Mouse (Mus musculus): ENCODE results near the gene Gps1. TPM values are rescaled to one million over a fixed set of nuclear protein-coding genes. Genes with fewer than 3 reads are reported as not detected.
"Not testable (repeated sequence)": the region's sequence is repeated elsewhere in the genome, so short reads cannot be mapped to it uniquely, and the experiment has no call there.

Gps1 gene
- polyA plus RNA-seq, 2 experiments = 65.2 to 76.5 TPM

- ATAC-seq (ENCODE audit: insufficient read depth) (no peak), DNase-seq (ENCODE audit: low read depth in 3 of 3, low spot score in 3 of 3) (no peak)
- Histone ChIP-seq H3K4me1 (replicated peaks; ENCODE audit: control insufficient read depth in 2 of 2, insufficient read depth in 2 of 2, low read length in 1 of 2) (peaks cover 3 to 10% of the 10 kb centered on the region in 2 experiments; a peak in 2 of 4 replicates), H3K9ac (replicated peaks) (no peak overlapping the region), H3K4me3 (ENCODE audit: insufficient read depth in 1 of 2, low read depth in 2 of 2, low read length in 2 of 2) (no peak overlapping the region), H3K27me3 (ENCODE audit: control insufficient read depth, insufficient read depth, low read length) (no peaks in the 10 kb centered on the region), H3K9me3 (ENCODE audit: control insufficient read depth, low read length) (no peaks in the 10 kb centered on the region), H3K4me2 (ENCODE audit: low read depth) (no peak overlapping the region), H3K27ac (no peak overlapping the region), H3K36me3 (replicated peaks; ENCODE audit: control insufficient read depth, insufficient read depth, low read depth) (no peaks in the 10 kb centered on the region)
- TF ChIP-seq EP300 (IDR thresholded peaks at IDR 0.05; ENCODE audit: low read depth) (no peak), CTCF (IDR thresholded peaks at IDR 0.05; ENCODE audit: low read depth) (no peak)
- WGBS (ENCODE audit: insufficient replicate concordance) = 71% methylated on average over 3 of the region's 3 CpGs
Measured at GRCm38 (mm10) chr11:120831659-120832440, 47.8 kb downstream of the Gps1 start.

DNA sequence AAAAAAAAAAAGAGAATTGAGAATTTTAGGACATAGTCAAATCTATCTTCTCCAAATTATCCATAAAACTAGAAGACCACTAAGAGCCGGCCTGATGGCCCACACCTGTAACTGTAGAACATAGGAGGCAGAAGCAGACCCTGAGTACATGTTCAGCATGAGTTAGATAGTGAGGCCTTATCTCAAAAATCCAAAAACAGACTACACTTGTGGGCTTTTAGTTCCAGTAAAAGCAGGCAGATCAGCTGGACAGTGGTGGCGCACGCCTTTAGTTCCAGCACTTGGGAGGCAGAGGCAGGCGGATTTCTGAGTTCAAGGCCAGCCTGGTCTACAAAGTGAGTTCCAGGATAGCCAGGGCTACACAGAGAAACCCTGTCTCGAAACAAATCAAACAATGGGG, 48.9 kb downstream of the Gps1 start:
- peak; percentile 67 for ATAC-seq (ENCODE audit: insufficient read depth)
- peak; percentile 26; the same call in 1 of the 2 replicates for TF ChIP-seq EP300 (IDR thresholded peaks at IDR 0.05; ENCODE audit: low read depth)
- not testable (repeated sequence) for H3K4me2 ChIP-seq (ENCODE audit: low read depth); H3K36me3 ChIP-seq (replicated peaks; ENCODE audit: control insufficient read depth, insufficient read depth, low read depth); H3K9me3 ChIP-seq (ENCODE audit: control insufficient read depth, low read length); H3K4me3 ChIP-seq (ENCODE audit: insufficient read depth in 1 of 2, low read depth in 2 of 2, low read length in 2 of 2); H3K9ac ChIP-seq (replicated peaks); H3K27me3 ChIP-seq (ENCODE audit: control insufficient read depth, insufficient read depth, low read length); H3K4me1 ChIP-seq (replicated peaks; ENCODE audit: control insufficient read depth in 2 of 2, insufficient read depth in 2 of 2, low read length in 1 of 2); H3K27ac ChIP-seq; DNase-seq (ENCODE audit: low read depth in 3 of 3, low spot score in 3 of 3)
- 27% methylated on average over 5 of the region's 5 CpGs for WGBS (ENCODE audit: insufficient replicate concordance)

DNA sequence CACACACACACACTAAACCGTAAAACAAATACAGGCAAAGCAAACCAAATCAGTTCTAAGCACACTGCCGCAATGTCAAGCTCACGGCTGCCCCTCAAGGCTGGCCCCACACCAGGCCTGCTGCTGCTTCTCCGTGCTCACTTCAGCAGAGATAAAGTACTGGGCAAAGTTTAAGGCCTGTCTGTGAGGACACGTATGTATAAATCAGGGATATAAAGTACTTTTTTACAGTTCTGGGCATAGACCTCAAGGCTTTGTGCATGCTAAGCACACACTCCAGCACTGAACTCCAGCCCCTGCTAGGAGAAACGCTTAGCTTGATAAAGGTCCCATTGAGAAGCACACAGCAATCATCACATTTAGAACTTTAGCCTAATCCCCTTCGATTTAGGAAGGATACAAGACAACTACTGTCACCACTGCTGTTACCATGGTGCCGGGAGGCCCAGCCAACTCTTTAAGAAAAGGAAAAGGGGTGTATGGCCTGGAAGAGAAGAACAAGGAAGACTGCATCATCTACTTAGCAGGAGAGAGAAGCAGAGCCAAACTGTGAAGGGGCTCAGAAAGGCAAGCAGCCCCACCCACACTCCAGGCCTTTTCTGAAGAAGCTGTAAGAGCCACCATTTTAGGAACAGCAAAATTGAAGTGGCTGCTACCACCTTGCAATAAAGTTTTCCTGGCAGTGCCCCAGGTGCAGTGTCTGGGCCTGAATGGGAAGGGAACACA, 49.6 kb downstream of the Gps1 start:
- Histone ChIP-seq H3K27me3 (ENCODE audit: control insufficient read depth, insufficient read depth, low read length) (no peaks in the 10 kb centered on the region), H3K36me3 (replicated peaks; ENCODE audit: control insufficient read depth, insufficient read depth, low read depth) (no peaks in the 10 kb centered on the region), H3K4me1 (replicated peaks; ENCODE audit: control insufficient read depth in 2 of 2, insufficient read depth in 2 of 2, low read length in 1 of 2) (peaks cover 3 to 10% of the 10 kb centered on the region in 2 experiments; a peak in 2 of 4 replicates), H3K27ac (no peak overlapping the region), H3K4me2 (ENCODE audit: low read depth) (no peak overlapping the region), H3K9me3 (ENCODE audit: control insufficient read depth, low read length) (no peaks in the 10 kb centered on the region), H3K9ac (replicated peaks) (no peak overlapping the region), H3K4me3 (ENCODE audit: insufficient read depth in 1 of 2, low read depth in 2 of 2, low read length in 2 of 2) (no peak overlapping the region)
- ATAC-seq (ENCODE audit: insufficient read depth) = no peak
- TF ChIP-seq CTCF (IDR thresholded peaks at IDR 0.05; ENCODE audit: low read depth) (no peak), EP300 (IDR thresholded peaks at IDR 0.05; ENCODE audit: low read depth) (no peak; the same call in 1 of the 2 replicates)
- no peak for DNase-seq (ENCODE audit: low read depth in 3 of 3, low spot score in 3 of 3)
- 55% methylated on average over 8 of the region's 8 CpGs for WGBS (ENCODE audit: insufficient replicate concordance)

Other genes with a start within 250 kb of the Gps1 start
- 30.0 and 36.2 TPM in 2 replicates for gene Mcrip1, start 234.5 kb upstream of the Gps1 start, polyA plus RNA-seq (2012; rRNA removed)
- gene Mcrip1, start 234.5 kb upstream of the Gps1 start, polyA plus RNA-seq (2014; fragmentation: Nextera tagmentation; extraction: Ambion mirVana) = 41.3 and 43.6 TPM in 2 replicates
- gene Ppp1r27, start 233.1 kb upstream of the Gps1 start, polyA plus RNA-seq (2012; rRNA removed) = not detected in 2 replicates
- not detected in 2 replicates for gene Ppp1r27, start 233.1 kb upstream of the Gps1 start, polyA plus RNA-seq (2014; fragmentation: Nextera tagmentation; extraction: Ambion mirVana)
- gene P4hb, start 211.0 kb upstream of the Gps1 start, polyA plus RNA-seq (2012; rRNA removed) = 144 and 214 TPM in 2 replicates
- 497 and 525 TPM in 2 replicates for gene P4hb, start 211.0 kb upstream of the Gps1 start, polyA plus RNA-seq (2014; fragmentation: Nextera tagmentation; extraction: Ambion mirVana)
- 172 and 176 TPM in 2 replicates for gene Arhgdia, start 202.6 kb upstream of the Gps1 start, polyA plus RNA-seq (2012; rRNA removed)
- 191 and 204 TPM in 2 replicates for gene Arhgdia, start 202.6 kb upstream of the Gps1 start, polyA plus RNA-seq (2014; fragmentation: Nextera tagmentation; extraction: Ambion mirVana)
- 46.3 and 110 TPM in 2 replicates for gene Alyref, start 185.9 kb upstream of the Gps1 start, polyA plus RNA-seq (2012; rRNA removed)
- 347 and 349 TPM in 2 replicates for gene Alyref, start 185.9 kb upstream of the Gps1 start, polyA plus RNA-seq (2014; fragmentation: Nextera tagmentation; extraction: Ambion mirVana)
- gene Anapc11, start 185.9 kb upstream of the Gps1 start, polyA plus RNA-seq (2012; rRNA removed) = 44.7 and 60.4 TPM in 2 replicates
- gene Anapc11, start 185.9 kb upstream of the Gps1 start, polyA plus RNA-seq (2014; fragmentation: Nextera tagmentation; extraction: Ambion mirVana) = 93.5 and 98.7 TPM in 2 replicates
- gene Npb, start 175.8 kb upstream of the Gps1 start, polyA plus RNA-seq (2012; rRNA removed) = 5.5 and 12.3 TPM in 2 replicates
- gene Npb, start 175.8 kb upstream of the Gps1 start, polyA plus RNA-seq (2014; fragmentation: Nextera tagmentation; extraction: Ambion mirVana) = 11.9 and 14.2 TPM in 2 replicates
- gene Pcyt2, start 166.3 kb upstream of the Gps1 start, polyA plus RNA-seq (2012; rRNA removed) = 127 and 135 TPM in 2 replicates
- gene Pcyt2, start 166.3 kb upstream of the Gps1 start, polyA plus RNA-seq (2014; fragmentation: Nextera tagmentation; extraction: Ambion mirVana) = 86.2 and 99.6 TPM in 2 replicates
- gene Sirt7, start 159.0 kb upstream of the Gps1 start, polyA plus RNA-seq (2012; rRNA removed) = 27.6 and 30.8 TPM in 2 replicates
- gene Sirt7, start 159.0 kb upstream of the Gps1 start, polyA plus RNA-seq (2014; fragmentation: Nextera tagmentation; extraction: Ambion mirVana) = 22.0 and 26.3 TPM in 2 replicates
- gene Mafg, start 150.7 kb upstream of the Gps1 start, polyA plus RNA-seq (2012; rRNA removed) = 29.5 and 30.9 TPM in 2 replicates
- 20.9 and 25.9 TPM in 2 replicates for gene Mafg, start 150.7 kb upstream of the Gps1 start, polyA plus RNA-seq (2014; fragmentation: Nextera tagmentation; extraction: Ambion mirVana)
- gene Pycr1, start 140.5 kb upstream of the Gps1 start, polyA plus RNA-seq (2012; rRNA removed) = 4.0 and 4.3 TPM in 2 replicates
- 4.8 and 5.1 TPM in 2 replicates for gene Pycr1, start 140.5 kb upstream of the Gps1 start, polyA plus RNA-seq (2014; fragmentation: Nextera tagmentation; extraction: Ambion mirVana)
- gene Myadml2, start 136.1 kb upstream of the Gps1 start, polyA plus RNA-seq (2012; rRNA removed) = 0.07 and 0.13 TPM in 2 replicates
- 0.67 and 1.0 TPM in 2 replicates for gene Myadml2, start 136.1 kb upstream of the Gps1 start, polyA plus RNA-seq (2014; fragmentation: Nextera tagmentation; extraction: Ambion mirVana)
- 0.18 and 0.30 TPM in 2 replicates for gene Notum, start 123.1 kb upstream of the Gps1 start, polyA plus RNA-seq (2012; rRNA removed)
- gene Notum, start 123.1 kb upstream of the Gps1 start, polyA plus RNA-seq (2014; fragmentation: Nextera tagmentation; extraction: Ambion mirVana) = 0.18 TPM in 1 of 2 replicates, not detected in the other
- gene Aspscr1, start 111.3 kb upstream of the Gps1 start, polyA plus RNA-seq (2012; rRNA removed) = 16.9 and 20.4 TPM in 2 replicates
- 34.6 and 37.5 TPM in 2 replicates for gene Aspscr1, start 111.3 kb upstream of the Gps1 start, polyA plus RNA-seq (2014; fragmentation: Nextera tagmentation; extraction: Ambion mirVana)
- gene Cenpx, start 70.5 kb upstream of the Gps1 start, polyA plus RNA-seq (2012; rRNA removed) = 64.2 and 78.3 TPM in 2 replicates
- gene Cenpx, start 70.5 kb upstream of the Gps1 start, polyA plus RNA-seq (2014; fragmentation: Nextera tagmentation; extraction: Ambion mirVana) = 119 and 128 TPM in 2 replicates
- gene Lrrc45, start 70.3 kb upstream of the Gps1 start, polyA plus RNA-seq (2012; rRNA removed) = 6.6 and 9.3 TPM in 2 replicates
- 6.2 and 8.3 TPM in 2 replicates for gene Lrrc45, start 70.3 kb upstream of the Gps1 start, polyA plus RNA-seq (2014; fragmentation: Nextera tagmentation; extraction: Ambion mirVana)
- 1.3 and 1.7 TPM in 2 replicates for gene Rac3, start 62.8 kb upstream of the Gps1 start, polyA plus RNA-seq (2012; rRNA removed)
- 0.13 TPM in 1 of 2 replicates, not detected in the other for gene Rac3, start 62.8 kb upstream of the Gps1 start, polyA plus RNA-seq (2014; fragmentation: Nextera tagmentation; extraction: Ambion mirVana)
- 10.4 and 11.3 TPM in 2 replicates for gene Dcxr, start 57.0 kb upstream of the Gps1 start, polyA plus RNA-seq (2012; rRNA removed)
- 15.1 and 17.0 TPM in 2 replicates for gene Dcxr, start 57.0 kb upstream of the Gps1 start, polyA plus RNA-seq (2014; fragmentation: Nextera tagmentation; extraction: Ambion mirVana)
- 0.20 TPM in 1 of 2 replicates, not detected in the other for gene Cbr2, start 52.2 kb upstream of the Gps1 start, polyA plus RNA-seq (2012; rRNA removed)
- gene Cbr2, start 52.2 kb upstream of the Gps1 start, polyA plus RNA-seq (2014; fragmentation: Nextera tagmentation; extraction: Ambion mirVana) = not detected in 2 replicates
- gene Hmga1b, start 21.5 kb upstream of the Gps1 start, polyA plus RNA-seq (2012; rRNA removed) = 1.3 and 2.0 TPM in 2 replicates
- 3.8 and 4.3 TPM in 2 replicates for gene Hmga1b, start 21.5 kb upstream of the Gps1 start, polyA plus RNA-seq (2014; fragmentation: Nextera tagmentation; extraction: Ambion mirVana)
- gene Rfng, start 65 bp upstream of the Gps1 start, polyA plus RNA-seq (2012; rRNA removed) = 8.6 and 10.2 TPM in 2 replicates
- gene Rfng, start 65 bp upstream of the Gps1 start, polyA plus RNA-seq (2014; fragmentation: Nextera tagmentation; extraction: Ambion mirVana) = 5.5 and 9.6 TPM in 2 replicates
- 25.4 and 34.0 TPM in 2 replicates for gene Dus1l, start 12.1 kb downstream of the Gps1 start, polyA plus RNA-seq (2012; rRNA removed)
- gene Dus1l, start 12.1 kb downstream of the Gps1 start, polyA plus RNA-seq (2014; fragmentation: Nextera tagmentation; extraction: Ambion mirVana) = 61.2 and 64.3 TPM in 2 replicates
- 51.6 and 59.8 TPM in 2 replicates for gene Fasn, start 40.3 kb downstream of the Gps1 start, polyA plus RNA-seq (2012; rRNA removed)
- 17.7 and 22.3 TPM in 2 replicates for gene Fasn, start 40.3 kb downstream of the Gps1 start, polyA plus RNA-seq (2014; fragmentation: Nextera tagmentation; extraction: Ambion mirVana)
- gene Ccdc57, start 148.6 kb downstream of the Gps1 start, polyA plus RNA-seq (2012; rRNA removed) = 1.2 and 1.4 TPM in 2 replicates
- 1.3 and 1.4 TPM in 2 replicates for gene Ccdc57, start 148.6 kb downstream of the Gps1 start, polyA plus RNA-seq (2014; fragmentation: Nextera tagmentation; extraction: Ambion mirVana)
- gene Slc16a3, start 164.2 kb downstream of the Gps1 start, polyA plus RNA-seq (2012; rRNA removed) = 23.5 and 25.0 TPM in 2 replicates
- gene Slc16a3, start 164.2 kb downstream of the Gps1 start, polyA plus RNA-seq (2014; fragmentation: Nextera tagmentation; extraction: Ambion mirVana) = 25.8 and 31.6 TPM in 2 replicates
- 22.5 and 27.0 TPM in 2 replicates for gene Csnk1d, start 207.1 kb downstream of the Gps1 start, polyA plus RNA-seq (2012; rRNA removed)
- 17.1 and 19.6 TPM in 2 replicates for gene Csnk1d, start 207.1 kb downstream of the Gps1 start, polyA plus RNA-seq (2014; fragmentation: Nextera tagmentation; extraction: Ambion mirVana)

Data from liver, embryonic 14.5 days (tissue).